Comparison of ENCODE assay signal across 25 mouse cellular contexts in the genomic region with DNA sequence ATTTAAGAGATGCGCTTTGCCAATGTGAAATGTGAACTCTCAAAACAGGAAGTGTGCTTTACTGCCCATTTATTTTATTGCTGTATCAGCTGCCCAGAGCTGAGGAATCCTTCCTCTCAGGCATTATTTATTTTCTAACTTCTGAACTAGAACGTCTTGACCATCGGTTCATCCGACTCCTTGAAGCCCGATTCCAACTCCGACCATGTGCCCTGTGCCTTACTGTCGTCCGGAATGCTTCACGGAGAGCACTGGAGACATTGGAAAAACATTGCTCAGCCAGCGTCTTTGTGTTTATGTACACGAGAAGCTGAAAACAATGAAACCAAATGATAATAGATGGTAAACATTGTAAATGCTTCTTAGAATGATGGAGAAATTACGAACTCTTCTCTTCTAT.
"Had no signal": no experiment of that assay in that cellular context is flagged by ENCODE, and none has a peak within 500 bp of the region (broad histone marks: within the 10 kb centered on the region; RNA-seq: fewer than 3 reads in every experiment).

No protein-coding gene starts in this region.

- H3K9ac ChIP-seq: heart, embryonic 12.5 days; hindbrain, embryonic 12.5 days; hindbrain, embryonic 14.5 days; intestine, embryonic 15.5 days; limb, embryonic 12.5 days; liver, embryonic 13.5 days; liver, embryonic 15.5 days; liver, postnatal 0 days had no signal

- H3K9me3 ChIP-seq: heart, embryonic 10.5 days; heart, embryonic 12.5 days; hindbrain, embryonic 10.5 days; hindbrain, embryonic 12.5 days; intestine, embryonic 15.5 days; limb, embryonic 10.5 days; limb, embryonic 12.5 days; liver, embryonic 13.5 days; liver, embryonic 15.5 days had no signal

- ATAC-seq: inflammation-experienced regulatory T-cells, adult 6 months; intestine, embryonic 15.5 days; intestine, postnatal 0 days; liver, postnatal 0 days had no signal

- H3K36me3 ChIP-seq: heart, embryonic 10.5 days; heart, embryonic 12.5 days; hindbrain, embryonic 10.5 days; hindbrain, embryonic 12.5 days; intestine, embryonic 15.5 days; limb, embryonic 10.5 days; limb, embryonic 12.5 days; liver, embryonic 13.5 days; liver, embryonic 15.5 days had no signal

- H3K27ac ChIP-seq: gastrocnemius, adult 2 months; heart, adult 2 months; heart, embryonic 10.5 days; hindbrain, embryonic 10.5 days; hindbrain, embryonic 12.5 days; hindbrain, embryonic 14.5 days; intestine, embryonic 15.5 days; layer of hippocampus, adult 2 months; left cerebral cortex, adult 2 months; limb, embryonic 10.5 days; limb, embryonic 12.5 days; liver, embryonic 13.5 days; liver, embryonic 15.5 days had no signal

- H3K27me3 ChIP-seq: heart, embryonic 12.5 days; hindbrain, embryonic 12.5 days; intestine, embryonic 15.5 days; limb, embryonic 12.5 days; liver, embryonic 13.5 days; liver, embryonic 15.5 days had no signal

- H3K4me1 ChIP-seq: heart, embryonic 10.5 days; heart, embryonic 12.5 days; hindbrain, embryonic 10.5 days; hindbrain, embryonic 12.5 days; intestine, embryonic 15.5 days; limb, embryonic 10.5 days; limb, embryonic 12.5 days; liver, embryonic 13.5 days; liver, embryonic 15.5 days had no signal

- DNase-seq: gastrocnemius, adult 2 months; gastrocnemius, postnatal 10 days; gastrocnemius, postnatal 25 days; heart, adult 2 months; heart, postnatal 10 days; heart, postnatal 4 days; kidney, adult 8-10 months; kidney, postnatal 14 days; liver; liver, embryonic 13.5 days; liver, postnatal 0 days had no signal

- H3K4me3 ChIP-seq: gastrocnemius, adult 2 months; heart, adult 2 months; heart, embryonic 10.5 days; heart, embryonic 12.5 days; hindbrain, embryonic 10.5 days; hindbrain, embryonic 12.5 days; intestine, embryonic 15.5 days; layer of hippocampus, adult 2 months; left cerebral cortex, adult 2 months; limb, embryonic 10.5 days; limb, embryonic 12.5 days; liver, embryonic 13.5 days; liver, embryonic 15.5 days had no signal

- H3K4me2 ChIP-seq: heart, embryonic 12.5 days; hindbrain, embryonic 12.5 days; hindbrain, embryonic 14.5 days; intestine, embryonic 15.5 days; limb, embryonic 12.5 days; liver, embryonic 11.5 days; liver, embryonic 13.5 days; liver, embryonic 15.5 days had no signal
